Mouse (Mus musculus) midbrain, embryonic 13.5 days (tissue): ENCODE measurements around the gene Trp53i13. TPM values are rescaled to one million over a fixed set of nuclear protein-coding genes. Genes with fewer than 3 reads are reported as not detected.

ENCODE experiments used
- ATAC-seq: fragments of 200-750 bp; cut with Nextera tagmentation; 2 replicates; pipeline ENCODE4 v1.8.0; 2017; ENCODE audit warnings: mild to moderate bottlenecking, moderate TSS enrichment, moderate library complexity
- H3K27ac ChIP-seq: fragments of 300-500 bp; sonication (generic); 2 replicates; pipeline ENCODE4 v1.5.1; 2015; ENCODE audit warnings: inconsistent platforms, mild to moderate bottlenecking, moderate library complexity
- H3K27me3 ChIP-seq: fragments of 300-500 bp; sonication (generic); 2 replicates; pipeline ENCODE4 v1.6.1; 2015; ENCODE audit warnings: mild to moderate bottlenecking, inconsistent platforms
- H3K36me3 ChIP-seq: fragments of 300-500 bp; sonication (generic); 2 replicates; pipeline ENCODE4 v1.6.1; 2015; ENCODE audit warnings: mild to moderate bottlenecking, inconsistent platforms
- H3K4me1 ChIP-seq: fragments of 300-500 bp; sonication (generic); replicated peaks from 2 replicates; pipeline ENCODE4 v1.6.1; 2015; ENCODE audit warnings: inconsistent platforms
- H3K4me2 ChIP-seq: fragments of 300-500 bp; sonication (generic); replicated peaks from 2 replicates; pipeline ENCODE4 v1.6.1; 2015; ENCODE audit warnings: moderate library complexity, mild to moderate bottlenecking, inconsistent platforms
- H3K4me3 ChIP-seq: fragments of 300-500 bp; sonication (generic); replicated peaks from 2 replicates; pipeline ENCODE4 v1.5.1; 2015; ENCODE audit warnings: mild to moderate bottlenecking, inconsistent platforms
- H3K9ac ChIP-seq: fragments of 300-500 bp; sonication (generic); replicated peaks from 2 replicates; pipeline ENCODE4 v1.6.1; 2015; ENCODE audit warnings: mild to moderate bottlenecking, inconsistent platforms
- H3K9me3 ChIP-seq: fragments of 300-500 bp; sonication (generic); 2 replicates; pipeline ENCODE4 v1.6.1; 2016; ENCODE audit warnings: mild to moderate bottlenecking, inconsistent platforms
- WGBS: fragments of 180-500 bp; shearing (Covaris S2); methylation state at CpG from one replicate; pipeline ENCODE4 v1.1.7; 2015; 5-methylcytosine and 5-hydroxymethylcytosine counted together
- polyA plus RNA-seq: library from polyadenylated mRNA; unstranded; fragments of >200 nt; fragmentation: Nextera tagmentation; extraction: Ambion mirVana; gene quantifications from 2 replicates; pipeline ENCODE4 v1.2.1, GENCODE M21; 2015

The Trp53i13 gene
- polyA plus RNA-seq, 1 experiment from 2014 or later = 16.2 TPM

DNA sequence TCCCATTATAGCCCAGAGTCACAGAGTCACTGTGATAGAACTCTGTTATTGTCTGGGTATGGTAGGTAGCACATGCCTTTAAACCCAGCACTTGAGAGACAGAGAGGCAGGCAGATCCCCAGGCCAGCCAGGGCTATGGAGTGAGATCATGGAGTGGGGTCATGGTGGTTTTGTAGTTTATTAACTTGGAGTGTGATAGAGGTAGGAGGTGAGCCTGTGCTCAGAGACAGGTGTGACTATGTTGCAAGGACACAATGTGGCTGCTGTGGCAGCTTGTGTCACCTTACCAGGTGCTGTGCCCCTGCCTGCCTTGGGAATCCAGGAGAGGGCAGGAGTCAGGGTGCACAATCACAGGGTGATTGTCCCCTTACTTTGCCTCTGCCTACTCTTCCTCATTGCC, 20.3 kb downstream of the Trp53i13 start:
- H3K4me3 ChIP-seq = peak overlapping the region; percentile 97; the same call in 1 of the 2 replicates
- ATAC-seq = no peak

DNA sequence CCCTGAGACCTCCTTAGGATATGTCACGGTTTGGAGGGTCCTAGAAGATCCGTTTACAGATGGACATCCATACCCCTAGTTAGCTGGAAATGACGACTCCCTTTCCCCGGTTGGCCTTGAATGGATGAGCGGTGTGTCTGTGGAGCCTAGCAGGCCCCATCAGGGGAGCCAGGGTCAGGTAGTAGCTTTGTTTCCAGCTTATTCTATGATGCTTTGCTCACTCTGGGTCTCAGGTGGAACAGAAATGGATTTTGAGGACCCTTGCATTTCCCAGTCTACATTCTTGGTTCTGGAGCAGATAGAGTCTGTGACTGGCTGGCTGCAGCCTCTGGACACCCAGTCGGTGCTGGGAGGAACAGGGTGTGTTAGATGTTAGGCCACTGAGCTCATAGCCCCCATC, 21.0 kb downstream of the Trp53i13 start:
- ATAC-seq = no peak
- Histone ChIP-seq H3K27me3 (no peaks in the 10 kb centered on the region), H3K9ac (peak overlapping the region; percentile 97), H3K4me1 (peaks cover 78% of the 10 kb centered on the region), H3K27ac (0 out of 2 replicates have a peak overlapping the region, but pooled peaks have one; percentile 89), H3K4me3 (peak overlapping the region; percentile 97), H3K9me3 (no peaks in the 10 kb centered on the region), H3K36me3 (peaks cover 14% of the 10 kb centered on the region), H3K4me2 (peak overlapping the region; percentile 98)
- WGBS = 70% methylated on average over 6 of the region's 6 CpGs

More for the DNA sequence above, 20.3 kb downstream of the Trp53i13 start:
- H3K4me1 ChIP-seq = peaks cover 79% of the 10 kb centered on the region
- no peaks in the 10 kb centered on the region for H3K27me3 ChIP-seq
- no peaks in the 10 kb centered on the region for H3K9me3 ChIP-seq
- H3K9ac ChIP-seq = peak overlapping the region; percentile 97; the same call in 1 of the 2 replicates
- H3K36me3 ChIP-seq = peaks cover 21% of the 10 kb centered on the region
- H3K4me2 ChIP-seq = peak overlapping the region; percentile 98
- H3K27ac ChIP-seq = no peak overlapping the region

DNA sequence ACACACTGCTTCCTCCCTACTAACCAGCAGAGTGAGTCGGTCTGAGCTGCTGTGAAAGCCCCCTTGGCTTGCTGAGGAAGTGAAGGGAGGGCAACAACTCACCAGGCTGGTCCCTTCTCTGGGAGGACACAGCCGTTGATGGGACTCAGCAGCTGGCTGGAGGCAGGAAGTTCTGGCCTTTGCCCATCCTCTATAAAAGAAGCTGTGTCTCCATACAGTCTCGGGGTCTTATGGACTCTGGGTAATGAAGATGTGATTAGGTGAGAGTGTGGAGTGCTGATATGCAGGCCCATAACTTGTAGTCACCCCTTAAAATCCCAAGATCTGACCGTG, 21.5 kb downstream of the Trp53i13 start:
- peak overlapping the region; percentile 97 for H3K9ac ChIP-seq
- WGBS = 34% methylated on average over 4 of the region's 4 CpGs

DNA sequence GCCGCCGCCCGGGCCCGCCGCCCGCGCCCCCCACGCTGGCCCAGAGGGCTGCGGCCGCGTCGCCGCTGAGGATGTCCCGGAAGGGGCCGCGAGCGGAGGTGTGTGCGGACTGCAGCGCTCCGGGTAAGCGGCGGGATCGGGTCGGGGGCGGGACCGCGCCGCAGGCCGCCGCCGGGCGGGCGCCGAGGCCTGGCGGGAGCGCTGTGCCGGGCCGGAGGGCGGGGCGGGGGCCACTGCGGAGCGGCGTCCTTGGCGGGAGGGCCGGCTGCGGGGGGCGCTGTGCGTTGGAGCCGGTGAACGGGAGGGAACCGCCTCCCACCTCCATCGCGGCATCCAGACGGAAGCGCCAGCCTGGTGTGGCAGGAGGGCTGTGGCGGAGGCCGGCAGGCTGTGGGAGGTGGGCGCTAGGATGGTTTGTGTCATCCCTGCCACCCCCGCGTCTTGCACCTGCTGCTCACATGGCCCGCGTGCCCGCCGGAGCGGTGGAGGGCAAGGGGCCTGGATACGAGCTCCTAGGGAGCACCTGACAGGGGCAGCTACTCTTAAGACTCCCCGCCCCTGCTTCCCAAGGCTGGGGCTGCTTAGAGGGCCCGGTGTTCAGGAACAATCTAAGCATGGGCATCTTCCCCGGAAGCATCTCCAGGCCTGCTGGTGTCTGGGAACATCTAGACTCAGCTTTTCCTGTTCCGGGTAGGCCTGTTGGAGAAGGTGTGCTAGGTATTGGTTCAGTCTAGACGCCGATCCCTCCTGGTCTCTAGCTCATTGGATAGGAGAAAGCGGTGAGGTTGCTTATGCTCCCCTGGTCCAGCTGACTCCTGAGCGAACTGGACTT, 22.1 kb downstream of the Trp53i13 start, which contains the start of gene Git1:
Gene Git1 (plus strand): TSS at position 51 of the 832 bp plus-strand sequence.
- Histone ChIP-seq H3K36me3 (peaks cover 3% of the 10 kb centered on the region; the same call in 1 of the 2 replicates), H3K27me3 (no peaks in the 10 kb centered on the region), H3K9me3 (no peaks in the 10 kb centered on the region), H3K4me2 (peak within 1 kb of the TSS; percentile 98), H3K27ac (peak within 1 kb of the TSS; percentile 89), H3K4me1 (peaks cover 76% of the 10 kb centered on the region), H3K4me3 (peak within 1 kb of the TSS; percentile 97), H3K9ac (peak within 1 kb of the TSS; percentile 97)
- under 1% methylated on average over 55 of the region's 74 CpGs for WGBS
- ATAC-seq = no peak

More for the DNA sequence above, 21.5 kb downstream of the Trp53i13 start:
- H3K36me3 ChIP-seq = peaks cover 9% of the 10 kb centered on the region
- H3K4me3 ChIP-seq = peak overlapping the region; percentile 97
- no peaks in the 10 kb centered on the region for H3K9me3 ChIP-seq
- peak overlapping the region; percentile 89 for H3K27ac ChIP-seq
- peak overlapping the region; percentile 98 for H3K4me2 ChIP-seq
- H3K4me1 ChIP-seq = peaks cover 78% of the 10 kb centered on the region
- no peaks in the 10 kb centered on the region for H3K27me3 ChIP-seq
- no peak for ATAC-seq

DNA sequence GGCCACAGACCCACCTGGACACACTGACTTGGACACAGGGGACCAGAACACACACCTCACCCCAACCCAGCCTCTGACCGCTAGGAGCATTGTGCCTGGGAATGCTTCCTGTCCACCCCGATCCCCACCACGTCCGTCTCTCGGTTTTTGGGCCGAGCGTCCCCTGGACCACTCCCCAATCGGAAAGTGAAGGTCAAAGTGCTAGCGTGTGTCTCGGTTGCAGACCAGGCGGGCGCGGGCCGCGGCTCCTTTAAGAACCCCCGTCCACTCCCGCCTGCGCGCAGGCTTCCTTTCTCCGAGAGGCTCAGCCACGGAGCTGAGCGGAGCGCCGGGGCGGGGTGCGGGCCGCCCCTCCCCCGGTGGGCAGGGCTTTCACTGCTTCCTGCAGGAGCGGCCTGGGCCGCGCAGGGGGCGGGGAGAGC, 22.9 kb downstream of the Trp53i13 start:
- Histone ChIP-seq H3K27ac (peak overlapping the region; percentile 89), H3K4me1 (peaks cover 76% of the 10 kb centered on the region), H3K4me3 (peak overlapping the region; percentile 97), H3K4me2 (peak overlapping the region; percentile 98), H3K27me3 (no peaks in the 10 kb centered on the region), H3K36me3 (0 out of 2 replicates have a peak, but pooled peaks cover 3% of the 10 kb centered on the region), H3K9ac (peak overlapping the region; percentile 97), H3K9me3 (no peaks in the 10 kb centered on the region)
- peak; percentile 73 for ATAC-seq
- 1% methylated on average over 28 of the region's 32 CpGs for WGBS

DNA sequence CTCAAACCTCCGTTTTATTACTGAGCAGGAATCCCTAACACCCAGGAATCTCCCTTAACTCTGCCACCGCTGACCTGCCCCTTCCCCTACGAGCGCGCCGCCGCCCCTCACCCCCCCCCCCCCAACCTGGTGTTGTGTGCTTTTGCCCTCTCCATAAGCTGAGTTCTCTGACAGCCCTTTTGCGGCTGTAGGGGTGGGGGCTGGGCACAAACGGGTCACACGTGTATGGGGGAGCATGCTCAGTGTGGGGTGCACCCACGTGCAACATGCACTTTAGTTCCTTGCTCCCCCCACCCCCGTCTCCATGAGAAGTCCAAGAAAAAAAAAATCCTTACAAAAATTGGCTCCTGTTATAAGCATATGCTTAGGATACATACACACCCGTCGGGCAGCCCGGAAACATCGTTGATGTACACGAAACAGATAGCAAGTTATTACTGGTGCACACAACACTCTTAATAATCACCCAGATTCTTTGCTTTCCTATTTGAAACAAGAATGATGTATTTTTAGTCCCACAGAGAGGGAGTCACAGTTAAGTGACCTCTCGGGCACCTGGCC, 23.4 kb downstream of the Trp53i13 start:
- 0 out of 2 replicates have a peak, but pooled peaks cover 3% of the 10 kb centered on the region for H3K36me3 ChIP-seq

DNA sequence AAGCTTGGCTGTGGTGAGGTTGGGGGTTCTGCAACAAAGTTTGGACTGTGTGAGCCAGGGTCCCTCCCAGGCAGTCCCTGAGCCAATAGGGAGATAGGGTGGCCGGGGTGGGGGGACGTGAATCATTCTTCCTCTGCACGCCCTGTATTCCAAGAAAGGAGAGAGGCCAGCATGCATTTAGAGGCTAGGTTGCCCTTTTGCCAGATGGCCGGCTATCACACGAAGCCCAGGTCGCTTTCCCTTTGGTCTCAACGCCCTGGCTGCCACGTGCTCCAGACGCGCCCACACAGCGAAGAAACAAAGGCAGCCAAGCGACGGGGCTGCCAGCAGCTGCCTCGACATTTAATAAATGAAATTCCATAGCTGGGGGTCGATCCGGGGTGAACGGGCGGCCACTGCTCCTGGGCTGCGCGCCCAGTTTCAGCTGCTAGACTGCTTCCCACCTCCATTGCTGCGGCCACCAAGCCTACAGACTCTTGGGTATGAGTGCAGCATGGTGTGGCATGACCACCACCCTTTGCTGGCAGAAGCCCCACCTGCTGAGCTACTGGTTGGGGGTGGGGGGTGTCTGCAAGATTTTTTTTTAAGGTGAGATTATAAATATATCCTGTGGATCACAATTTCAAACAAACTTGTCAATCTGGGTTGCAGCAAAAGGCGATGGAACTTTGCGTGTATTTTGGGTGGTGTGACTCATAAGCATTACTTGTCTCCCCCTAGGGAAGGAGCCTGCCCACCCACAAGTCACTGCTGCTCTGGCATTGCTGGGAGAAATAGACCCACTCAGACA, 24.1 kb downstream of the Trp53i13 start:
- peak overlapping the region; percentile 97 for H3K9ac ChIP-seq
- ATAC-seq = peak; percentile 50
- H3K36me3 ChIP-seq = no peaks in the 10 kb centered on the region
- H3K4me2 ChIP-seq = peak overlapping the region; percentile 98
- peak overlapping the region; percentile 89 for H3K27ac ChIP-seq
- no peaks in the 10 kb centered on the region for H3K27me3 ChIP-seq
- H3K4me3 ChIP-seq = peak overlapping the region; percentile 97
- under 1% methylated on average over 23 of the region's 23 CpGs for WGBS
- no peaks in the 10 kb centered on the region for H3K9me3 ChIP-seq
- H3K4me1 ChIP-seq = peaks cover 77% of the 10 kb centered on the region

More for the DNA sequence above, 23.4 kb downstream of the Trp53i13 start:
- Histone ChIP-seq H3K9ac (peak overlapping the region; percentile 97), H3K27me3 (no peaks in the 10 kb centered on the region), H3K4me2 (peak overlapping the region; percentile 98), H3K9me3 (no peaks in the 10 kb centered on the region), H3K4me3 (peak overlapping the region; percentile 97), H3K27ac (peak overlapping the region; percentile 89), H3K4me1 (peaks cover 76% of the 10 kb centered on the region)
- 0% methylated on average over 16 of the region's 18 CpGs for WGBS
- ATAC-seq = no peak

DNA sequence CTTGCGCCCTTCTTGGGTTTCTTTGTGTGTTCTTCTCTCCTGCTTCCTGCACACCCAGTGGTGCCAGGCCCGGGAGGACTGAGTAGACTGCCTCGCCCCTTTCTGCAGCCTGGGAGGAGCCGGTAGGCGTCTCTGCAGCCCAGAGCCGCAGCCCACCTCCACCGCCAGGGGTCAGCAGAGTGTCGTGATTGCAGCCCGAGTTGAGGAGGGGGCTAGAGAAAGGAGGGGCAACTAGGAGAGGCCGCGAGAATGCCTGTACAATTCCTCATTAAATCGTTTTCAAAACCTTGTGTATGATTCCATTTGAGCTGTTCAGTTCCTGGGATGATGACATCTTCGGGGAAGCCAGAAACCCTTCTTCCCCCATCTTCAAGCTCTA, 24.7 kb downstream of the Trp53i13 start:
- Histone ChIP-seq H3K9me3 (no peaks in the 10 kb centered on the region), H3K27ac (peak overlapping the region; percentile 89), H3K36me3 (no peaks in the 10 kb centered on the region), H3K4me2 (peak overlapping the region; percentile 98), H3K9ac (peak overlapping the region; percentile 97; the same call in 1 of the 2 replicates), H3K4me3 (peak overlapping the region; percentile 97), H3K27me3 (no peaks in the 10 kb centered on the region), H3K4me1 (peaks cover 79% of the 10 kb centered on the region)
- peak; percentile 71 for ATAC-seq
- under 1% methylated on average over 13 of the region's 13 CpGs for WGBS

DNA sequence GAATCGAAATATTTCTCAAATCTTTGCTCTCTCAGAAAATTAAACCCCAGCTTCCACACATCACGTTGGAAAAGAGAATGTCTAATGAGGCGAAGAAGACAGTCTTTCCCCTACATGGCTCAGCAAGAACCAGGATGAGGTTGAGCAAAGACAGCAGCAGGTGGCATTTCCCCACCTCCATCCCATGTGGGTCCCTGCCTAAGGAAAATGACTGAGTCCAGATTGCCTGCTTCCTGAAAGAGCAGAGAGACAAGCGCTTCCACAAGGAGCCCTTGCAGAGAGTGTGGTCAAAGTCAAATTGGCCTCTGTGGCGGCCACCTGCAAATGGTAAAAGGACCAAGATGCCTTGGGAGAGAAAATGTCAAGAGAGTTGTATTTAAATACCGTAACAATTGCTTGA, 25.3 kb downstream of the Trp53i13 start:
- ATAC-seq = no peak
- H3K4me3 ChIP-seq = peak overlapping the region; percentile 97
- H3K27ac ChIP-seq = peak overlapping the region; percentile 93
- peak overlapping the region; percentile 98 for H3K4me2 ChIP-seq
- H3K27me3 ChIP-seq = no peaks in the 10 kb centered on the region
- WGBS = 74% methylated on average over 6 of the region's 6 CpGs
- peaks cover 79% of the 10 kb centered on the region for H3K4me1 ChIP-seq
- peak overlapping the region; percentile 98 for H3K9ac ChIP-seq
- no peaks in the 10 kb centered on the region for H3K36me3 ChIP-seq
- H3K9me3 ChIP-seq = no peaks in the 10 kb centered on the region

DNA sequence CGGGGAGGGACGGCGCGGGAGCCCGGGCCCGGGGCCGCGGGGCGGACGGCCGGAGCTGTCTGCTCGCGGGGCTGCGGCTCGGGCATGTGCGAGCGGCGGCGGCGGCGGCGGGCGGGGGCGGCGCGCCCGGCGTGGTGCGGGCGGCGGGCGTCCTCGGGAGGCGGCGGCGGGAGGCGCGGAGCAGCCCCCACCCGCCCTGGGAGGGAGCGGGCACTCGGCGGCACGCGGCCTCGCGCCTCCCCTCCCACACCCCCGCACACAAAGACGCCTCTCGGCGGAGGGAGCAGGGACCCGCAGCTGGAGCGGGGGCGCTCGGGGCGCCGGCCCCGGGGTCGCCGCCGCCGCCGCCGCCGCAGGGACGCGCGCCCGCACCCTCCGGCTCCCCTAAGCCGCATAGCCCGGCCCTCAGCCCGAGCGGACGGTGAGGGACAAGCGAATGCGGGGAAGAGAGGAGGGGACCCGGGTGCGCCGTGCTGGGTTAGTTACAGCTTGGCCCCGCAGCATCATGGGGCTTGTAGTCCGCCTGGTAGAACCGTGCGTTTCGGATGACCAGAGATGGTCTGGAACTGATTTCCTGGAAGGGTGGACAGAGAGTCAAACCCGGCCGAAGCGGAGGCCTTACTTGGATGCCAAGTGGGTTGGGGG, 26.1 kb downstream of the Trp53i13 start, which contains the start of gene Ankrd13b:
Gene Ankrd13b (minus strand): TSS at position 88 of the 645 bp plus-strand sequence.
- Histone ChIP-seq H3K27me3 (no peaks in the 10 kb centered on the region), H3K36me3 (no peaks in the 10 kb centered on the region), H3K27ac (peak within 1 kb of the TSS; percentile 93), H3K9me3 (no peaks in the 10 kb centered on the region), H3K4me2 (peak within 1 kb of the TSS; percentile 98), H3K4me3 (peak within 1 kb of the TSS; percentile 97), H3K4me1 (peaks cover 78% of the 10 kb centered on the region), H3K9ac (peak within 1 kb of the TSS; percentile 98)
- ATAC-seq = peak; percentile 68
- WGBS = under 1% methylated on average over 58 of the region's 87 CpGs
